Mouse (Mus musculus): Measurements from ENCODE around the gene Slc37a3. TPM values are rescaled to one million over a fixed set of nuclear protein-coding genes. Genes with fewer than 3 reads are reported as not detected.

Slc37a3 gene
- total RNA-seq, 2 experiments from 2014 or later: 67.6 to 75.5 TPM

GRCm38 (mm10) chr6:39331998-39332700, 45.3 kb downstream of the Slc37a3 start:
- Histone ChIP-seq H3K4me3 (no peak overlapping the region), H3K27ac (no peak overlapping the region)
- DNase-seq (ENCODE audit: low spot score in 2 of 2): no peak
- TF ChIP-seq CTCF (conservative IDR thresholded peaks at IDR 0.05): no peak

DNA sequence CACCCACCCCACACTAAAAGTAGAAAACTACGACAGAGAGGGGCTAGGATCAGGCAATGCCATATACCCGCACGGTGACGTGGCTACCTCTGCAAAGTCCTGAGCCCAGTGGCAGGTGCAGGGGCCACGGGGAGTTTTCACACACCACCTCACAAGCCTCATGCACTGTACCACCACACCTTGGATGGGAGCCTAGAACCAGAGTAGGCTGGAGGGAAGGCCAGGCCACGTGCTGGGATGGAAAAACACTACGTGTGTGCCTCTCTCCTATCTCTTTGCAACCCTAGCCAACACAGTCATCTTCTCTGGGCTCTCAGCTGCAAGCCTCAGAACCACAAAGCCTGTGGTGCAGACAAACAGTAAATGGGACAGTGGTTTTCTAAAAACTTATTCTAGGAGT, 46.5 kb downstream of the Slc37a3 start:
- TF ChIP-seq CTCF (conservative IDR thresholded peaks at IDR 0.05): no peak
- Histone ChIP-seq H3K27ac (no peak overlapping the region), H3K4me3 (no peak overlapping the region)
- DNase-seq (ENCODE audit: low spot score in 2 of 2): no peak

DNA sequence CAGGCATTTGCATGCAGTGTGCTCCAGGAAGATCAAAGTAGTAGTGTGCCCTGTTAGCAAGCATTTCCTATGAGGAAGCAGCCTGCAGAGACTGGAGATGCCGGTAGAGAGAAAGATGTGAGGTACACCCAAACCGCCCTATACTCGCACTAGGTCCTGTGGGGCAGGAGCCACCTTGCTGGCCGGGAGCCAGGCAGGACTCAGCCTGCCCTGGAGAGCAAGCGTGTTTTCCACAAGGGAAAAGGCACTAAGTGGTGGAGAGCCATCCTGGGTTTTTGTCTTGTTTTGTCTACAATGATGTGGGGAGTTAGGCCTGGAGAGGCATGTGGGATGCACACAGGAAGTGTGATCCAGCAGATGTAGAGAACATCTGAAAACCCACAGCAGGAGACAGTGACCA, 57.2 kb downstream of the Slc37a3 start:
- Histone ChIP-seq H3K27ac (0 out of 2 replicates have a peak overlapping the region, but pooled peaks have one; percentile 10), H3K4me3 (no peak overlapping the region)
- no peak for TF ChIP-seq CTCF (conservative IDR thresholded peaks at IDR 0.05)
- no peak for DNase-seq (ENCODE audit: low spot score in 2 of 2)

DNA sequence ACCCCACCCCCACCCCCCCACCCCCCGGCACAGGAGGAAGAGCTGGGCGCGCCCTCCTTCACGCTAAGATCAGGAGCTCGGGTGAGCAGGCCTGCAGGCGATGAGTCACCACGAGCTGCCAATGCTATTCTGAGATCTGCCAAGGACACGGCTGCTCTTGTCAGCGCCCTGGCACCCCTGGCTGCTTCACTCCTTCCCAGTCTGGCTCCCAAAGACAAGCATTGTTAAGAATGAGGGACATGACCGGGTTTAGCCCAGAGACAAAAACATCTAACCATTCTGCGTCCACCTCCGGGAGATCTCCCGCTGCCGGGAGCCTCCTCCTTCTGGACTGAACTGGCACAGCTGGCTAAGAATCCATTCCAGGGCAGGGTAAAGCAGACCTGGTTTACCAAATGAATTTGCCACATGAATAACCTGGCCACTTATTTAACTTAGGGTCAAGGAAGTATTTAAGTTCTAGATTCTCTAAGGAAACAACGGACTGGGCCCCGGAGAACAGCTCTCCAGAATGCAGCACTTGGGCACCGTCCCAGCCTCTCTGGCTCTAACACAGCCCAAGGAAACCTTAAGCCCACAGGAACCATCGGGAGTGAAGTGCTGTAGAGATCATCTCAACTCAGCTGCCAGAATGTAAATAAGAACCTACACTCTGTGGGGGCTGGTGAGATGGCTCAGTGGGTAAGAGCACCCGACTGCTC, 58.3 kb downstream of the Slc37a3 start:
- Histone ChIP-seq H3K4me3 (peak overlapping the region; percentile 22; the same call in 1 of the 2 replicates), H3K27ac (peak overlapping the region; percentile 79)
- TF ChIP-seq CTCF (conservative IDR thresholded peaks at IDR 0.05): 0 out of 2 replicates have a peak, but pooled peaks have one; percentile 16
- peak; percentile 41 to 52 for DNase-seq (ENCODE audit: low spot score in 2 of 2)

GRCm38 (mm10) chr6:39318631-39319010, 58.9 kb downstream of the Slc37a3 start:
- no peak for TF ChIP-seq CTCF (conservative IDR thresholded peaks at IDR 0.05)
- Histone ChIP-seq H3K4me3 (no peak overlapping the region), H3K27ac (peak overlapping the region; percentile 16)
- no peak for DNase-seq (ENCODE audit: low spot score in 2 of 2)

DNA sequence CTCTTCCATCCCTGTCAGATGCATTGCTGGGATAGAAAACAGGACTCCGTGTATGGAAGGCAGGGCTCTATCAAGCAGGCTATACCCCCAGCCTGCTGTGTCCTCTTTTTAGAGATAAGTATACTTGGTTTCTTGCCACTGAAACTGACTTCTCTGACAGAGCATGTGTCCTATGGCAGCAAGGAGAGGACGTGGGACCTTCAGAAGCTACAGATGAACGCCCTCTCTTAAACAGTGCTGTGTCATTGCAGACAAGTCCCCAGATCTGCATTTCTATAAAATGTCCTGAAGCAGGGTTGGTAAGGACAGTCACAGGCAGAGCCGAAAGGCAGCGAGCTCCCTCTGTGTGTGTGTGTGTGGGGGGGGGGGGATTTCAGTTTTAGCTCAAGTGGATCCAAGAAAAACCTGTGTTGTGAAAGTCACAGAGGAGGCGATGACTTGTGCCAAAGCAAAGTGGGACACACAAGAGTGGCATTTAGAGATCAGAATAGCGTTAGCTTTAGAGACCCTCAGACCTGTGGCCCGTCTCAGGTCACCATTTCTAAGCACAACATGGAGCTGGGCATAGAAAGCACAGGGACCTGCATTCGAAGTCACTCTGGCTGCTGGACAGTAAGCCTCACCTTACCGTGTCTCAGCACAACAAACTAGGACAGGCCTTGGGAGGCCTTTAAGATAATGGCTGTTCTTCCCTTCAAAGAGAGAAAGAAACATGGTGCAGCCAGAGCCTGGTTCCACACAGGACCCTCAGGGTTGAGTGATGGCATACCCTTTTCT, 59.4 kb downstream of the Slc37a3 start:
- TF ChIP-seq CTCF (conservative IDR thresholded peaks at IDR 0.05): no peak
- Histone ChIP-seq H3K27ac (peak overlapping the region; percentile 16), H3K4me3 (no peak overlapping the region)
- no peak for DNase-seq (ENCODE audit: low spot score in 2 of 2)

- no peak for DNase-seq (ENCODE audit: low spot score in 2 of 2)
- Histone ChIP-seq H3K27ac (no peak overlapping the region), H3K4me3 (no peak overlapping the region)
- no peak for TF ChIP-seq CTCF (conservative IDR thresholded peaks at IDR 0.05)
These were observed 61.4 kb downstream of the Slc37a3 start for GRCm38 (mm10) chr6:39316089-39316488.

DNA sequence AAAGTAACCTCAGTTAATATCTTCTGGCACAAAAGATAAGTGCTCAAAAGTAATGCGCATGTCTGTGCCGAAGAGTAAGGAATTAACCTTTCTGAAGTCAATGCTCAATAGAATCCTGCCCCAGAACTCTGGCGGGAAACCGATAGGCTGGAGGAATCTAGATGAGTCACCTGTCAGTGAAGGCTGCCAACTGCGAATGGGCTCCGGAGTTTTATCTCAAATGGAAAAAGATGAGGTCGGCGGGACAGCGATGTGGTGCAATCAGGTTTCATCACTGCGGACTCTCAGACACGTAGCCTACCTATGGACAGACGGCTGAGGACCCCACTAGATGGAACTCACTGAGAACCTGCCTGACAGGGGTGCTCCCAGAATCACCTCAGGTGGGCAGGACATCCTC, 63.0 kb downstream of the Slc37a3 start:
- TF ChIP-seq CTCF (conservative IDR thresholded peaks at IDR 0.05): no peak
- no peak for DNase-seq (ENCODE audit: low spot score in 2 of 2)
- H3K4me3 ChIP-seq: no peak overlapping the region
- no peak overlapping the region for H3K27ac ChIP-seq

- Histone ChIP-seq H3K4me3 (no peak overlapping the region), H3K27ac (no peak overlapping the region)
- DNase-seq (ENCODE audit: low spot score in 2 of 2): no peak
- TF ChIP-seq CTCF (conservative IDR thresholded peaks at IDR 0.05): no peak
These were observed 65.7 kb downstream of the Slc37a3 start for GRCm38 (mm10) chr6:39311786-39312185.

GRCm38 (mm10) chr6:39304371-39304874, 73.1 kb downstream of the Slc37a3 start:
- H3K27ac ChIP-seq: peak overlapping the region; percentile 46; the same call in 1 of the 2 replicates
- TF ChIP-seq CTCF (conservative IDR thresholded peaks at IDR 0.05): no peak

GRCm38 (mm10) chr6:39301484-39301883, 76.0 kb downstream of the Slc37a3 start:
- TF ChIP-seq CTCF (conservative IDR thresholded peaks at IDR 0.05): no peak
- H3K27ac ChIP-seq: no peak overlapping the region
- DNase-seq (ENCODE audit: low spot score in 2 of 2): no peak
- no peak overlapping the region for H3K4me3 ChIP-seq

More at GRCm38 (mm10) chr6:39304371-39304874, 73.1 kb downstream of the Slc37a3 start:
- DNase-seq (ENCODE audit: low spot score in 2 of 2): no peak
- no peak overlapping the region for H3K4me3 ChIP-seq

DNA sequence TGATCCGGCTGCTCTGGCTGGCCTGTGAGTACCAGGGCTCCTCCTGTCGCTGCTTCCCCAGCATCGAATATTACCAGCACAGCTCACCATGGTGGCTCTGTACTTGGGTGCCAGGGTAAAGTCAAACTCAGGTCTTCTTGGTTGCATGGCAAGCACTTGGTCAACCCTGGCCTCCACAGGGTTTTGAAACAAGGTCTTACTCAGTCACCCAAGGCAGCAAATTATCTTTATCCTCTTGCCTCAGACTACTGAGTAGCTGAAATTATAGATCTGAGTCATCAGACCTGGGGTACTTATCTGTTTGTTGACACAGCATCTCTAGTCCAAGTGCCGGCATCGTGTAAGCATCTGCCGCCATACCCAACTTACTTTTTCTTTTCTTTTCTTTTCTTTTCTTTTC, 80.4 kb downstream of the Slc37a3 start:
- DNase-seq (ENCODE audit: low spot score in 2 of 2): no peak
- TF ChIP-seq CTCF (conservative IDR thresholded peaks at IDR 0.05): no peak
- no peak overlapping the region for H3K4me3 ChIP-seq
- no peak overlapping the region for H3K27ac ChIP-seq

- no peak overlapping the region for H3K27ac ChIP-seq
- H3K4me3 ChIP-seq: no peak overlapping the region
- TF ChIP-seq CTCF (conservative IDR thresholded peaks at IDR 0.05): 0 out of 2 replicates have a peak, but pooled peaks have one; percentile 14
- DNase-seq (ENCODE audit: low spot score in 2 of 2): no peak
These were observed 81.0 kb downstream of the Slc37a3 start for GRCm38 (mm10) chr6:39296474-39296873.
